Mouse (Mus musculus): Measurements from ENCODE around the gene Gm11172.

GRCm38 (mm10) chr16:10846503-10846902 is 33.8 kb downstream of the Gm11172 start:
- no peak for TF ChIP-seq FOSL1 (IDR thresholded peaks at IDR 0.05; ENCODE audit: insufficient read depth, low read length, poor library complexity, severe bottlenecking)
- no peak for TF ChIP-seq MYOG (IDR thresholded peaks at IDR 0.05; ENCODE audit: control insufficient read depth, extremely low read depth, insufficient read length)
- TF ChIP-seq CEBPB (IDR thresholded peaks at IDR 0.05; ENCODE audit: low read depth), result no peak
- TF ChIP-seq CTCF (IDR thresholded peaks at IDR 0.05; ENCODE audit: control insufficient read depth, insufficient read depth, insufficient read length), result peak; percentile 24
